Mouse (Mus musculus) midbrain, embryonic 11.5 days (tissue): ENCODE results near the gene Tcf3. TPM values are rescaled to one million over a fixed set of nuclear protein-coding genes. Genes with fewer than 3 reads are reported as not detected.
A peak's percentile ranks its signal among the peaks of the same experiment; 100 is the strongest.

Source experiments
- ATAC-seq: fragments of 200-750 bp; cut with Nextera tagmentation; 2 replicates; pipeline ENCODE4 v1.8.0; 2017; ENCODE audit warnings: moderate TSS enrichment, moderate library complexity; ENCODE audit not compliant: low FRiP score
- DNase-seq: peaks from one replicate; pipeline ENCODE4 v3.0.0; 2015; ENCODE audit warnings: low spot score; ENCODE audit errors: missing footprints
- H3K27ac ChIP-seq: fragments of 300-500 bp; sonication (generic); 2 replicates; pipeline ENCODE4 v1.5.1; 2014; ENCODE audit warnings: low read depth, low read length
- H3K27me3 ChIP-seq: fragments of 300-500 bp; sonication (generic); 2 replicates; pipeline ENCODE4 v1.6.1; 2014; ENCODE audit warnings: mild to moderate bottlenecking, low read length, moderate library complexity, mixed read lengths; ENCODE audit not compliant: control insufficient read depth, insufficient read depth
- H3K36me3 ChIP-seq: fragments of 300-500 bp; sonication (generic); 2 replicates; pipeline ENCODE4 v1.6.1; 2014; ENCODE audit warnings: mild to moderate bottlenecking, low read length, moderate library complexity, mixed read lengths; ENCODE audit not compliant: control insufficient read depth, insufficient read depth
- H3K4me1 ChIP-seq: fragments of 300-500 bp; sonication (generic); 2 replicates; pipeline ENCODE4 v1.6.1; 2014; ENCODE audit warnings: low read length; ENCODE audit not compliant: control insufficient read depth, insufficient read depth
- H3K4me2 ChIP-seq: fragments of 300-500 bp; sonication (generic); 2 replicates; pipeline ENCODE4 v1.6.1; 2014; ENCODE audit warnings: mild to moderate bottlenecking, moderate library complexity
- H3K4me3 ChIP-seq: fragments of 300-500 bp; sonication (generic); 2 replicates; pipeline ENCODE4 v1.5.1; 2014; ENCODE audit warnings: low read depth, low read length
- H3K9ac ChIP-seq: fragments of 300-500 bp; sonication (generic); 2 replicates; pipeline ENCODE4 v1.6.1; 2014; ENCODE audit warnings: low read length
- H3K9me3 ChIP-seq: fragments of 300-500 bp; sonication (generic); 2 replicates; pipeline ENCODE4 v1.6.1; 2016; ENCODE audit warnings: low read length; ENCODE audit not compliant: control insufficient read depth
- WGBS: fragments of 180-500 bp; shearing (Covaris S2); extraction: QIAGEN DNeasy Blood & Tissue Kit; methylation state at CpG from one replicate; pipeline ENCODE4 v1.1.7; 2014; 5-methylcytosine and 5-hydroxymethylcytosine counted together
- polyA plus RNA-seq: library from polyadenylated mRNA; unstranded; fragments of >200 nt; fragmentation: Nextera tagmentation; extraction: Ambion mirVana; gene quantifications from 2 replicates; pipeline ENCODE4 v1.2.1, GENCODE M21; 2014

Tcf3 gene
- polyA plus RNA-seq, 1 experiment from 2014 or later: 154 TPM

DNA sequence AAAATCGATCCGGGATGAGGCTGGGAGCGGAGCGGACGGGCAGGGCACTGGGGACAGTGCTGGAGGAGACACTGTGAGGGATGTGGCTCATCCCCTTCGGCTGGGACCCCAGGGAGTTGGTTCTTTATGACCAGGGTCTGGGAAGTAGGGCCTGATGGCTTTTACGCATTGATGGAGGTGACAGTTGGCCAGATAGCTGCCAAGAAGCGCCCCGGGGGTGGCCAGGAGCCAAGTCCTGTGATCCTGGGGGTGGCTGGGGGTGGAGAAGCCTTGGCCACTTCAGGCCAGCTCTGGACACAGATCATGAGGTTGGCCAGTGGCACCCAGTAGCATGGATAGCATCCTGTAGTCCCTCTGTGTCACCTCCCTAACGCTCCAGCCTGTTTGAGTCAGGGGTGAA, 25.8 kb upstream of the Tcf3 start:
- Histone ChIP-seq H3K4me2 (no peak overlapping the region), H3K4me1 (no peaks in the 10 kb centered on the region), H3K9me3 (no peaks in the 10 kb centered on the region), H3K9ac (no peak overlapping the region), H3K27me3 (no peaks in the 10 kb centered on the region; the same call in 1 of the 2 replicates), H3K27ac (no peak overlapping the region), H3K36me3 (no peaks in the 10 kb centered on the region), H3K4me3 (no peak overlapping the region)
- DNase-seq: no peak
- no peak for ATAC-seq
- WGBS: 88% methylated on average over 10 of the region's 10 CpGs

DNA sequence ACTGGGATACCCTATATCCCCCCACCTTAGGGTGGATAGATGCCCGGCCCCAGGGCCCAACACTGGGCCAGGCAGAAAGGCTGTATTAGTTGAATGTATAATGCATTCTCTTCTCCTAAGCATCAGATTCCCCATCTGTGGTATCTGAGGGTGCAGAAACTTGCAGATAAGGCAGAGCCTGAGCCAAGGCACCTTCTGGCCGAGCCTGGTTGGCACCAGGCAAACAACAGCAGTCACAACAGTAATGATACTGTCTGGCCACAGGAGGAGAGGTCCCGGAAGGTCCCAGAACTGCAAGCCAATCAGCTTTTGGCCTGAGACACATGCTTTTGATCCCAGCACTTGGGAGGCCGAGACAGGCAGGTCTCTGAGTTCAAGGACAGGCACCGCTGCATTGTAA, 22.2 kb upstream of the Tcf3 start:
- WGBS: 87% methylated on average over 5 of the region's 5 CpGs
- no peak overlapping the region for H3K27ac ChIP-seq

DNA sequence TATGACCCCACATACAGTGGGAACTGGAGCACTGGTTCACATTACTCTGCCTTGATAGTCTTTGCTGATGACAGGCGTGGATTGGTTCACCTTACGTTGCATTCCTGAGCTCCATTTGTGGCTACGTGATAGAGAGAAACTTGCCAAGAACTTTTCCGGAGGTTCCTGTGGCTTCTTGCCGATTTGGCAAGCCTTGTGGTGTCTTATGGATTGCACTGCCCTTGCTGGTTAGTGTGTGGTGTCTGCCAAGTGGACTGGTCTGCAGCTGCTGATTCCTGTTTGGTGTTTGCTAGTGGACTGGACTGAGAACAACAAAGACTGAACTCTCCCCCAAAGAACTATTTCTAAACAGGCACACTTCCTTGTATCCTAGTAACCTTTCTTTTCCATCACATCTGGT, 21.3 kb upstream of the Tcf3 start:
- H3K27me3 ChIP-seq: no peaks in the 10 kb centered on the region; the same call in 1 of the 2 replicates
- no peaks in the 10 kb centered on the region for H3K9me3 ChIP-seq
- ATAC-seq: no peak
- H3K27ac ChIP-seq: no peak overlapping the region
- no peak overlapping the region for H3K9ac ChIP-seq
- no peaks in the 10 kb centered on the region for H3K36me3 ChIP-seq
- no peak for DNase-seq
- no peaks in the 10 kb centered on the region for H3K4me1 ChIP-seq
- no peak overlapping the region for H3K4me2 ChIP-seq
- no peak overlapping the region for H3K4me3 ChIP-seq
- 82% methylated on average over 5 of the region's 5 CpGs for WGBS

More for the DNA sequence above, 22.2 kb upstream of the Tcf3 start:
- Histone ChIP-seq H3K4me2 (no peak overlapping the region), H3K9ac (no peak overlapping the region), H3K27me3 (no peaks in the 10 kb centered on the region; the same call in 1 of the 2 replicates), H3K4me3 (no peak overlapping the region), H3K36me3 (no peaks in the 10 kb centered on the region), H3K9me3 (no peaks in the 10 kb centered on the region), H3K4me1 (no peaks in the 10 kb centered on the region)
- ATAC-seq (no peak), DNase-seq (no peak)

DNA sequence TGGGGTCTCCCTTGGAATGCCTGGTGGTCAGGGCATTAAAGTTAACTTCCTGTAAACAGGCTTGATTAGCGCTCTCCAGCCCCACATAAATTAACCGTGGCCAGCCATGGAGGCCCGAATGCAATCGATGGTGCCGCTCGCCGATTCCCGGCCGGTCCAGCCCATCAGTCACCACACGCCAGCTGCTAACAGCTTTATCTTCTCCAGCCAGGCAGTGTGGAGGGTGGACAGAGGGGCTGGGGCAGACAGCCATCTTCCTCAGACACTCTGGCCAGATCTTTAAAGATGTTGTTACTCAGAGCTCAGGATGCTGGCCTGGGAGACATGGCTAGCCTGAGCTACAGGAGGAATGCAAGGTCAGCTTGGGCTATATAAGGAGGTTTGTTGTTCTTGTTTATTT, 20.2 kb upstream of the Tcf3 start:
- ATAC-seq (no peak), DNase-seq (no peak)
- Histone ChIP-seq H3K4me2 (no peak overlapping the region), H3K9ac (no peak overlapping the region), H3K4me3 (no peak overlapping the region), H3K27me3 (no peaks in the 10 kb centered on the region; the same call in 1 of the 2 replicates), H3K9me3 (no peaks in the 10 kb centered on the region), H3K27ac (no peak overlapping the region), H3K36me3 (no peaks in the 10 kb centered on the region), H3K4me1 (no peaks in the 10 kb centered on the region)
- WGBS: 73% methylated on average over 10 of the region's 10 CpGs

DNA sequence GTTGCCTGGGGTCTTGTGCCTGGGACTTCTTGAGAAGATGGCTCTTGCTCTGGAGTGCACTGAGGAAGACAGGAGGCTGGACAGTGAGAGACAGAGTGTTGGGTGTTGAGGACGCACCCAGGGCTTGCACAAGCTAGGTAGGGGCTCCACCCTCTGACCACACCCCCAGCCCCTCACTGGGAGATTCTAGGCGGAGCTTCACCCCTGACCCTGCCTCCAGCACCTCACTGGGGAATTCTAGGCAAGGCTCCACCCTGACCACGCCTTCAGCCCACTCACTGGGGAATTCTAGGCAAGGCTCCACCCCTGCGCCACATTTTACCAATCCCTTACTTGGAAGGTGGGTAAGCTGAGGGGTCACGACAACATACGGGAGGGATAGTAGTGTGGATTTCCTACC, 17.2 kb upstream of the Tcf3 start:
- Histone ChIP-seq H3K36me3 (no peaks in the 10 kb centered on the region), H3K27ac (no peak overlapping the region), H3K9me3 (no peaks in the 10 kb centered on the region), H3K9ac (no peak overlapping the region), H3K4me2 (no peak overlapping the region), H3K4me1 (peaks cover 4% of the 10 kb centered on the region; the same call in 1 of the 2 replicates), H3K4me3 (no peak overlapping the region), H3K27me3 (no peaks in the 10 kb centered on the region)
- ATAC-seq (no peak), DNase-seq (no peak)
- 8% methylated on average over 6 of the region's 6 CpGs for WGBS

DNA sequence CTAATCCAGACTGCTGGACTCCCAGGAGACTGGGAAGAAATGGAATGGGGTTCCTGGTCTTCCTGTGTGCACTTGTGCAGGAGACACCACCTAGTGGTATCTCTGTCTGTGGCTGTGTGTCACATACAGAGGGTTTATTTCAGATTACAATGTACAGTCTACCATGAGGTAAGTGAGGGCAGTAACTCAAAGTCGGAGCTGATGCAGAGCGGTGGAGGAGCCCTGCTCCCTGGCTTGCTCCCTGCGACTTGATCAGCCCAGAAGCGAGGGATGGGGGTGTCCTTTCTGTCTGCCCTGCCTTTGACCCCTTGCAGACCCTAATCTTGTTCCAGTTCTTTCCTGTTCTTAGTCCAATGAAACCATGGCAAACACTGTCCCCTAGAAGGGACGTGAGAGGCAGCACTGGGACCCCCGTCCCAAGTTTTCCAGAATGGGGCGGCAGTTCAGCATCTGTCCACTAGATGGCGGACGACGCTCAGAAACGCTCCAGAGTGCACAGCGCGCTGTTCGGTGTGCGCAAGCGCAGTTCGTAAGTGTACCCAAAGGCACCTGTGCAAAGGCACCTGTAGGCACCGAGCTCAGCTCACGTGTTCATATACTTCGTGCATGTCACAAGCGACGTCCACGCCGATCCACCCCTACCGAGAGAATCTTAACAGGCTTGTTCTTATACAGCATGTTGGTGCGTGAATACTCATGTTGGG, 12.6 kb upstream of the Tcf3 start:
- 8% methylated on average over 26 of the region's 26 CpGs for WGBS
- no peak overlapping the region for H3K9ac ChIP-seq
- H3K27me3 ChIP-seq: no peaks in the 10 kb centered on the region

DNA sequence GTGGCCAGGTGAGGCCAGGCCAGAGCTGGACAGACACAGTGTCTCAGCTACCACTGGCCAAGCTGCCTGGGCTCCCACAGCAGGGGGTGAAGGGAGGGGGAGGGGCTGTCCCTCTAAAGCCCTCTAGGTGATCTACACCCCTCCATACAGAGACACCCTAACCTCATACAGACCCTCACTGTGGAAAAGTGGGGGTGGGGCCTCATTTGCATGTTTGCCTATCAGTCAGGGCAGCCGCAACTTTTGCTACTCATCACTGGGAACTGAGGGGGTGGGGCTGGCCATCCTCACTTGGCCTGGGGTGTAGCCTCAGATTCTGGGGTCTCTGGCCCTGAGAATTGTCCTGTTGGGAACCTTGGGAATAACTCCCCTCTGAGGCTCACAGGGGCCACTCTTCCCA, 11.6 kb upstream of the Tcf3 start:
- Histone ChIP-seq H3K4me2 (no peak overlapping the region), H3K9me3 (no peaks in the 10 kb centered on the region), H3K4me3 (no peak overlapping the region), H3K27ac (no peak overlapping the region), H3K9ac (no peak overlapping the region), H3K4me1 (peaks cover 4% of the 10 kb centered on the region; the same call in 1 of the 2 replicates), H3K36me3 (no peaks in the 10 kb centered on the region), H3K27me3 (no peaks in the 10 kb centered on the region)
- 59% methylated on average over 1 of the region's 1 CpGs for WGBS
- DNase-seq (no peak), ATAC-seq (no peak)

More for the DNA sequence above, 12.6 kb upstream of the Tcf3 start:
- Histone ChIP-seq H3K27ac (no peak overlapping the region), H3K36me3 (no peaks in the 10 kb centered on the region), H3K4me2 (peak overlapping the region; percentile 11), H3K4me1 (peaks cover 4% of the 10 kb centered on the region; the same call in 1 of the 2 replicates), H3K4me3 (no peak overlapping the region), H3K9me3 (no peaks in the 10 kb centered on the region)
- DNase-seq: peak; percentile 99
- peak; percentile 78 for ATAC-seq

DNA sequence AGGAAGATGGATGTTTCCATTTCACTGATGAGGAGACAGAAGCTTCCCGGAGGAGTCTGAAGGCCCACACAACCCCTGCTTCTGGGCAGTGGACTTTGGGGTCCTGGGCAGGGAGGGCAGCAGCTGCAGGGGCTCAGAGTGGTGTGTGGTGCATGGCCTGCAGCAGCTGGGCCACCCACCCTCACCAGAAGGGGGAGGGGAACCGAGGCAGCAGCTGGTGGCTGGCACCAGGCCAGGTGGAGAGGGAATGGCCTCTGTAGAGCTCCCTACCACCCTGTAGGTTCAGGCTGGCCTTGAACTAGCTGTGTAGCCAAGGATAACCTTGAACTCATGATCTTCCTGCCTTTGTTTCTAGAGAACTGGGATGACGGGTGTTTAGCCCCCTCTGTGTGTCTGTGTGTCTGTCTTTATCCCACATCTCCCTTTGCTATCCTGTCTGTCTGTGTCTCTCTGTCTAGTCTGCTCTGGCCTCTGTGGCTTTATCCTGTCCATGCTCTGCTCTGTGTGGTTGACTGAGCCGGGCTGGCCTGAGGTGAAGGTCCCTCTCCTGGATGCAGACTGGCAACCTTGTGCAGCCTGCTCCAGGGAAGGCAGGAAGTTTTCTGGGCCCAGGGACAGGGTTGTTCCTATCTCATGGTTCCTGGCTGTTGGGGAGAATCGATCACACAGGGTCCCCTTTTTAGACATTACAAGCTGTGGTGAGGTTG, 11.0 kb upstream of the Tcf3 start:
- Histone ChIP-seq H3K9ac (no peak overlapping the region), H3K4me1 (peaks cover 4% of the 10 kb centered on the region; the same call in 1 of the 2 replicates), H3K9me3 (no peaks in the 10 kb centered on the region), H3K36me3 (no peaks in the 10 kb centered on the region), H3K27ac (no peak overlapping the region), H3K27me3 (no peaks in the 10 kb centered on the region), H3K4me3 (no peak overlapping the region), H3K4me2 (no peak overlapping the region)
- ATAC-seq (no peak), DNase-seq (no peak)
- 52% methylated on average over 5 of the region's 5 CpGs for WGBS

DNA sequence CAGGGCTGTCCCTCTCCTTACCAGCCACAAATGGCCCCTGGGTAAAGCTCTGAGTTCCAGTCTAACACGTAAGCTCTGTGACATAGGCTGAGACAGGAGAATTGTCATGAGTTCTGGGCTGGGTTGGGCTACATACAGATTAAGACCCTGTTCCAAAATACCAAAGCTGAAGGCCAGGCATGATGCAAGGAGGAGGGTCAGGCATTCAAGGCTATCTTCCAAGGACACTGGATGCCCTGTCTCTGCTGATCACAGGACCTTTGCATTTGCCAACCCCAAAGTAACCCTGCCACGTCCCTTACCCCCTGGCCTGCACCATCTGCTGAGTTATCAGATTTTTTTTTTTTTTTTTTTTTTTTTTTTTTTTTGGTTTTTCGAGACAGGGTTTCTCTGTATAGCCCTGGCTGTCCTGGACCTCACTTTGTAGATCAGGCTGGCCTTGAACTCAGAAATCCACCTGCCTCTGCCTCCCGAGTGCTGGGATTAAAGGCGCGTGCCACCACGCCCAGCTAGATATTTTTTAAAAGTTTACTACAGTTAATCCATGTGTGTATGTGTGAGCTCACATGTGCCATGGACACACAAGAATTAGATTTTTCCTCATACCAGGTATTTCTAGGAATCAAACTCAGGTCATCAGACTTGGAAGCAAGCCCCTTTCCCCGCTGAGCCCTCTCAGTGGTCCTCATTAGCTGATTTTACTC, 10.3 kb upstream of the Tcf3 start:
- no peaks in the 10 kb centered on the region for H3K9me3 ChIP-seq
- H3K27ac ChIP-seq: no peak overlapping the region
- DNase-seq (no peak), ATAC-seq (no peak)
- H3K4me1 ChIP-seq: peaks cover 4% of the 10 kb centered on the region; the same call in 1 of the 2 replicates
- H3K9ac ChIP-seq: no peak overlapping the region
- 82% methylated on average over 7 of the region's 8 CpGs for WGBS
- H3K36me3 ChIP-seq: no peaks in the 10 kb centered on the region
- H3K27me3 ChIP-seq: no peaks in the 10 kb centered on the region
- H3K4me2 ChIP-seq: no peak overlapping the region
- H3K4me3 ChIP-seq: no peak overlapping the region
